Mouse (Mus musculus) kidney, adult 10 weeks (tissue): ENCODE measurements around the gene Gm13103. TPM values are rescaled to one million over a fixed set of nuclear protein-coding genes. Genes with fewer than 3 reads are reported as not detected.

ENCODE experiments used
- polyA plus RNA-seq: library from polyadenylated mRNA; stranded (reverse); fragments of 350-450 nt; fragmentation: Illumina TruSeq; extraction: RNeasy Lipid Tissue Mini Kit (QIAGEN cat#74804); gene quantifications from one replicate; pipeline ENCODE4 v1.2.3, GENCODE M21; 2014; ENCODE audit warnings: low read depth, low replicate concordance

The Gm13103 gene
- not detected for polyA plus RNA-seq

DNA sequence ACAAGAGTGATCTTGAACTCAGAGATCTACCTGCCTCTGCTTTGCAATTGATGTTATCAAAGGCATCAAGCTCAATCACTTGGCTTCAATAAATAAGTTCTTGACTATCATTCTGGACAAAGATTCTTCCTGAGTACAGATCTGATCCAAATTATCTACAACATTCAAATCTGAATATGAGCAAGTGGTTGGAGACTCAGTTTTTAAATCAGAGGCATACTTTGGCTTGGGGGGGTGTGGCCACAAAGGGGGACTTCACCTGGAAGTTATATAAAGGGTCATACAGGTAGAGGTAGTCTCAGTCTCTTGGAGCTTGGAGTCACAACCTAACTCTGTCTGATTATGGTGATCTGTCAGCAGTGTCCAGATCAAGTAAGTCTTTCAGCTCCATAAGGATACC lies at the start of gene Gm13103:
TSS of gene Gm13103 (plus strand) at position 301 of the 400 bp plus-strand sequence.

DNA sequence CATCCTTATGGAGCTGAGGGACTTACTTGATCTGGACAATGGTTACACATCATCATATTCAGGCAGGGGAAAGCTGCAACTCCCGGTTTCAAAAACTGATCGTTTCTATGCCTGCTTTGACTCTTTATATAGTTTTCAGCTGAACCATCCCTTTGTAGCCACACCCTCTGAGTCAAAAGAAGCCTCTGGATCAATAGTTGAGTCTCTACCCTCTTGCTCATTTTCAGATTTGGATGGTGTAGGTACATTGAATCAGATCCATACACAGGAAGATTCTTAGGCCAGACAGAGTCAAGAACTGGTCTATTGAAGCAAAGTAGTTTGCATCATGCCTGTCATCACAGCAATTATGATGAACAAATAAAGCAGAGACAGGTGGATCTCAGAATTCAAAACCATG lies 30.3 kb upstream of the Gm13103 start, which contains the start of gene Gm13084:
TSS of gene Gm13084 (minus strand) at position 101 of the 400 bp plus-strand sequence.

DNA sequence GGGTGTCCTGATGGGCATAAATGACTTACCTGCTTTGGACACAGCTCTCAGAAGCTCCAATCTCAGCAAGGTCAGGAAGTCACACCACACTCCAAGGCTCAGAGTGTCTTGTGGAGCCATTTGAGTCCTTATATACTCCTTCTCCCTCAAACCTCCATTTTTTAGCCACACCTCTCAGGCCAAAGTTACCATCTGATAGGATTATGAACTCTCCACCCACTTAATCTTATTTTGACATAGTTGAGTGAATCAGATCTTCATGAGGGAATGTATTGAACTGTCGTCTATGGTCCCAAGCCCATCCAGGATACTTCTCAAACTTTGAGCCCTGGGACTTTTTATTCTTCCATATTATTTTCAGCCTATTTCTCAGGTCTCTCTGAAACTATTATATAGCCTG lies 54.0 kb downstream of the Gm13103 start, which contains the start of gene Pramef6:
TSS of gene Pramef6 (minus strand) at position 101 of the 400 bp plus-strand sequence.

Other genes with a start within 250 kb of the Gm13103 start
- not detected for gene Gm13083, start 231.5 kb upstream of the Gm13103 start, polyA plus RNA-seq
- gene Gm13088, start 189.3 kb upstream of the Gm13103 start, polyA plus RNA-seq: not detected
- not detected for gene Gm13089, start 143.8 kb upstream of the Gm13103 start, polyA plus RNA-seq
- not detected for gene Gm13078, start 127.0 kb upstream of the Gm13103 start, polyA plus RNA-seq
- gene Gm13023, start 57.1 kb upstream of the Gm13103 start, polyA plus RNA-seq: not detected
- gene Gm13084, start 30.4 kb upstream of the Gm13103 start, polyA plus RNA-seq: not detected
- not detected for gene Pramef6, start 53.9 kb downstream of the Gm13103 start, polyA plus RNA-seq
- not detected for gene Pramef25, start 104.5 kb downstream of the Gm13103 start, polyA plus RNA-seq
- not detected for gene Gm13101, start 120.5 kb downstream of the Gm13103 start, polyA plus RNA-seq
- not detected for gene Pramef17, start 147.9 kb downstream of the Gm13103 start, polyA plus RNA-seq
- gene Pramel4, start 212.6 kb downstream of the Gm13103 start, polyA plus RNA-seq: not detected